Mouse (Mus musculus): ENCODE results near the gene Rassf3.

GRCm38 (mm10) chr10:121461404-121462161 lies 14.6 kb downstream of the Rassf3 start:
- TF ChIP-seq CTCF (IDR thresholded peaks at IDR 0.05; ENCODE audit: low read depth) (no peak), EP300 (IDR thresholded peaks at IDR 0.05; ENCODE audit: low read depth) (no peak)
